Mouse (Mus musculus) CH12.LX (cell line): ENCODE data around the gene Klhl20. TPM values are rescaled to one million over a fixed set of nuclear protein-coding genes. Genes with fewer than 3 reads are reported as not detected.

Source experiments
- DNase-seq: peaks from one replicate; pipeline ENCODE4 v3.0.0-alpha.2; 2013; ENCODE audit errors: extremely low read depth
- H3K27ac ChIP-seq: 2 replicates; pipeline ENCODE4 v1.5.1; 2012; ENCODE audit warnings: low read depth, mild to moderate bottlenecking, control low read depth, moderate library complexity; ENCODE audit not compliant: insufficient read depth
- H3K27me3 ChIP-seq: replicated peaks from 2 replicates; pipeline ENCODE3; 2012; ENCODE audit warnings: inconsistent platforms
- H3K36me3 ChIP-seq, 2 experiments: replicated peaks in 1 of 2; 2 replicates each; pipeline versions ENCODE3 to v1.6.1; 2012; ENCODE audit warnings: inconsistent platforms in 1 of 2, low read length in 1 of 2, mild to moderate bottlenecking in 1 of 2, mixed read lengths in 1 of 2, moderate library complexity in 1 of 2; ENCODE audit not compliant: control insufficient read depth in 1 of 2, insufficient read depth in 1 of 2
- H3K4me1 ChIP-seq, 2 experiments: 2 replicates each; pipeline ENCODE4 v1.6.1; 2012; ENCODE audit warnings: inconsistent platforms in 1 of 2, moderate library complexity in 1 of 2; ENCODE audit not compliant: insufficient read depth in 2 of 2, control insufficient read depth in 1 of 2
- H3K4me2 ChIP-seq: 2 replicates; pipeline ENCODE4 v1.6.1; 2012; ENCODE audit warnings: low read depth, mild to moderate bottlenecking, control low read depth; ENCODE audit not compliant: poor library complexity, insufficient read depth, severe bottlenecking
- H3K4me3 ChIP-seq, 3 experiments: fragments of 150-350 bp in 1 of 3; sonication (generic) in 1 of 3; replicated peaks in 1 of 3; 2 replicates each; pipeline versions ENCODE3 to v1.5.1; 2011 to 2012; ENCODE audit warnings: low read depth in 2 of 3, low read length in 2 of 3, mild to moderate bottlenecking in 2 of 3, moderate library complexity in 2 of 3, control low read depth in 1 of 3, improper control_type of control experiment in 1 of 3, inconsistent platforms in 1 of 3, mixed read lengths in 1 of 3; ENCODE audit not compliant: poor library complexity in 1 of 3
- H3K79me2 ChIP-seq: replicated peaks from 2 replicates; pipeline ENCODE4 v1.6.1; 2012; ENCODE audit warnings: mild to moderate bottlenecking, moderate library complexity; ENCODE audit not compliant: control insufficient read depth, poor library complexity, insufficient read depth, severe bottlenecking; ENCODE audit errors: extremely low read depth
- H3K9ac ChIP-seq: 2 replicates; pipeline ENCODE4 v1.6.1; 2012; ENCODE audit warnings: low read depth, mild to moderate bottlenecking, control low read depth, moderate library complexity; ENCODE audit not compliant: insufficient read depth
- H3K9me3 ChIP-seq: replicated peaks from 2 replicates; pipeline ENCODE3; 2012; ENCODE audit warnings: low read length, inconsistent platforms, mixed read lengths
- CHD1 ChIP-seq: IDR thresholded peaks from 2 replicates; pipeline ENCODE4 v1.6.1; 2012; ENCODE audit warnings: low read depth, low read length, improper control_type of control experiment, inconsistent platforms
- CHD2 ChIP-seq: IDR thresholded peaks from 2 replicates; pipeline ENCODE4 v1.6.1; 2011; ENCODE audit warnings: low read length, improper control_type of control experiment
- CTCF ChIP-seq, 2 experiments: IDR thresholded peaks in 1 of 2; conservative IDR thresholded peaks in 1 of 2; 2 replicates each; pipeline ENCODE4 v1.5.1; 2011 to 2012; ENCODE audit warnings: low read depth in 2 of 2, low read length in 2 of 2, improper control_type of control experiment in 1 of 2, inconsistent platforms in 1 of 2, mild to moderate bottlenecking in 1 of 2, moderate library complexity in 1 of 2
- ELF1 ChIP-seq: IDR thresholded peaks from 2 replicates; pipeline ENCODE4 v1.6.1; 2014; ENCODE audit warnings: low read depth, mild to moderate bottlenecking, inconsistent platforms, low read length, improper control_type of control experiment
- IRF4 ChIP-seq: IDR thresholded peaks from 2 replicates; pipeline ENCODE4 v1.6.1; 2014; ENCODE audit warnings: low read depth, mild to moderate bottlenecking, inconsistent platforms, low read length, improper control_type of control experiment
- JUN ChIP-seq: IDR thresholded peaks from 2 replicates; pipeline ENCODE4 v1.6.1; 2011; ENCODE audit warnings: low read depth, mild to moderate bottlenecking, low read length, improper control_type of control experiment, moderate library complexity; ENCODE audit not compliant: insufficient read depth
- KAT2A ChIP-seq: IDR thresholded peaks from 2 replicates; pipeline ENCODE4 v1.6.1; 2012; ENCODE audit warnings: low read length, improper control_type of control experiment, inconsistent platforms; ENCODE audit not compliant: insufficient replicate concordance
- MAZ ChIP-seq: IDR thresholded peaks from 2 replicates; pipeline ENCODE4 v1.6.1; 2012; ENCODE audit warnings: low read depth, mild to moderate bottlenecking, inconsistent platforms, low read length, improper control_type of control experiment, moderate library complexity
- MEF2A ChIP-seq: IDR thresholded peaks from 2 replicates; pipeline ENCODE4 v1.6.1; 2014; ENCODE audit warnings: low read depth, mild to moderate bottlenecking, inconsistent platforms, low read length, improper control_type of control experiment, borderline replicate concordance
- MXI1 ChIP-seq: IDR thresholded peaks from 2 replicates; pipeline ENCODE4 v1.6.1; 2011; ENCODE audit warnings: mild to moderate bottlenecking, low read depth, low read length, improper control_type of control experiment
- NRF1 ChIP-seq: IDR thresholded peaks from 2 replicates; pipeline ENCODE4 v1.6.1; 2014; ENCODE audit warnings: low read depth, mild to moderate bottlenecking, inconsistent platforms, low read length, improper control_type of control experiment, moderate library complexity
- PAX5 ChIP-seq: IDR thresholded peaks from 2 replicates; pipeline ENCODE4 v1.6.1; 2012; ENCODE audit warnings: low read length, inconsistent platforms, mixed read lengths
- POLR2A ChIP-seq: IDR thresholded peaks from 2 replicates; pipeline ENCODE4 v1.6.1; 2011; ENCODE audit warnings: low read depth, mild to moderate bottlenecking, improper control_type of control experiment, low read length
- RAD21 ChIP-seq: IDR thresholded peaks from 2 replicates; pipeline ENCODE4 v1.6.1; 2011; ENCODE audit warnings: low read depth, mild to moderate bottlenecking, low read length, improper control_type of control experiment, moderate library complexity
- RCOR1 ChIP-seq: conservative IDR thresholded peaks from 2 replicates; pipeline ENCODE4 v1.6.1; 2012; ENCODE audit warnings: low read depth, mild to moderate bottlenecking, inconsistent platforms, low read length, improper control_type of control experiment
- TCF12 ChIP-seq: IDR thresholded peaks from 2 replicates; pipeline ENCODE4 v1.6.1; 2014; ENCODE audit warnings: low read depth, mild to moderate bottlenecking, inconsistent platforms, low read length, improper control_type of control experiment
- USF1 ChIP-seq: IDR thresholded peaks from 2 replicates; pipeline ENCODE4 v1.6.1; 2014; ENCODE audit warnings: low read depth, mild to moderate bottlenecking, inconsistent platforms, low read length, improper control_type of control experiment
- USF2 ChIP-seq: conservative IDR thresholded peaks from 2 replicates; pipeline ENCODE4 v1.6.1; 2011; ENCODE audit warnings: low read depth, low read length, improper control_type of control experiment
- ZNF384 ChIP-seq: IDR thresholded peaks from 2 replicates; pipeline ENCODE4 v1.6.1; 2012; ENCODE audit warnings: low read depth, low read length, improper control_type of control experiment, inconsistent platforms
- dilution Hi-C: fragments of 300-500 bp; cut with MboI; formaldehyde crosslinking; loops from 2 replicates; pipeline ENCODE4 v1.14.3; 2020; ENCODE audit warnings: low sequenced_read_pairs; ENCODE audit not compliant: extremely low pct_unique_long_range_greater_than_20kb, extremely low pct_ligation_motif_present
- in situ Hi-C: fragments of 300-500 bp; cut with MboI; formaldehyde crosslinking; loops from 3 replicates; pipeline ENCODE4 v1.14.3; 2019; ENCODE audit warnings: low sequenced_read_pairs, low pct_ligation_motif_present, low pct_unique_long_range_greater_than_20kb, mixed read lengths
- polyA plus RNA-seq: library from polyadenylated mRNA; unstranded; fragments of >175 nt; gene quantifications from 2 replicates; pipeline ENCODE4 v1.2.1, GENCODE M21; 2012; ENCODE audit warnings: low read depth; ENCODE audit not compliant: insufficient read length
- total RNA-seq, 2 experiments: library from RNA; depleted of rRNA; stranded (reverse); fragments of 300-350 nt in 1 of 2; fragments of >200 nt in 1 of 2; gene quantifications; 2 replicates each; pipeline ENCODE4 v1.2.3; 2012 to 2014

The Klhl20 gene
- total and polyA plus RNA-seq, 3 experiments, result 7.9 to 16.3 (median 8.3) TPM

DNA sequence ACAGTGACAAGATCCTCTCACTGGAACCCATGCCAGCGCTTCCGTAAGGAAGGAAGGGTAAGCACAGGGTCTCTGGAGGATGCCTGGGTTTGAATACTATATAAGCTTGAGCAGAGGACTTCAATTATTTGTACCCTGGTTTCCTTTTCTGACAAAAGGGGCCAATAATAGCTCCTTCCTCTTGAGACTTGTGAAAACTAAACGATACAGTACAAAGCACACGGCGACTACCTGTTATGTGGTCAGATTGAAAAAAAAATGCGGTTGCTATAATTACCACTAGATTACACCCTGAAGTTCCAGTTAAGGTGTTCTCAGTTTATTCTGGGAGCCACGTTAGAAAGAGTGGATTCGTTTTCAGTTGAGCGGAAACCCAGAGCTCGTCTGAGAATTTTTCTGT is 25.2 kb upstream of the Klhl20 start:
- peak; percentile 35; the same call in 1 of the 2 replicates for TF ChIP-seq ZNF384
- TF ChIP-seq IRF4, result no peak
- TF ChIP-seq POLR2A, result no peak
- no peak for TF ChIP-seq MEF2A
- TF ChIP-seq CHD1, result no peak
- in situ Hi-C loops (no loop called here), dilution Hi-C loops (no loop called here)
- no peaks in the 10 kb centered on the region for H3K27me3 ChIP-seq
- peak overlapping the region; percentile 21; the same call in 1 of the 2 replicates for H3K4me2 ChIP-seq
- DNase-seq, result no peak
- H3K9ac ChIP-seq, result no peak overlapping the region
- H3K27ac ChIP-seq, result no peak overlapping the region
- H3K79me2 ChIP-seq, result no peaks in the 10 kb centered on the region
- H3K4me3 ChIP-seq, result no peak overlapping the region
- H3K4me1 ChIP-seq, result 0 out of 4 replicates have a peak, but pooled peaks cover 0 to 4% of the 10 kb centered on the region in 2 experiments
- no peaks in the 10 kb centered on the region for H3K36me3 ChIP-seq
- H3K9me3 ChIP-seq, result no peaks in the 10 kb centered on the region

- in situ Hi-C loops, result no loop called here
- 0 out of 4 replicates have a peak, but pooled peaks cover 0 to 3% of the 10 kb centered on the region in 2 experiments for H3K4me1 ChIP-seq
- no peak overlapping the region for H3K4me3 ChIP-seq
- no peak overlapping the region for H3K4me2 ChIP-seq
- DNase-seq, result no peak
- H3K9ac ChIP-seq, result no peak overlapping the region; the same call in 1 of the 2 replicates
- no peaks in the 10 kb centered on the region for H3K36me3 ChIP-seq
- dilution Hi-C loops, result no loop called here
- TF ChIP-seq TCF12, result no peak
- TF ChIP-seq ELF1, result no peak
- TF ChIP-seq KAT2A, result no peak
- no peak for TF ChIP-seq CHD1
- TF ChIP-seq NRF1, result no peak
- TF ChIP-seq PAX5, result no peak
- no peak for TF ChIP-seq USF1
- no peak for TF ChIP-seq JUN
- no peak for TF ChIP-seq CTCF (conservative IDR thresholded peaks at IDR 0.05 in 1 of 2, IDR thresholded peaks at IDR 0.05 in 1 of 2; ENCODE audit: low read depth in 2 of 2, low read length in 2 of 2)
- TF ChIP-seq MAZ, result no peak
- no peak for TF ChIP-seq USF2
- TF ChIP-seq MXI1, result no peak
- no peak for TF ChIP-seq CHD2
- no peak for TF ChIP-seq RAD21
- no peak for TF ChIP-seq RCOR1
- TF ChIP-seq, all 38 proteins: peak for 0
- Histone ChIP-seq H3K27me3 (no peaks in the 10 kb centered on the region), H3K9me3 (no peaks in the 10 kb centered on the region), H3K79me2 (no peaks in the 10 kb centered on the region), H3K27ac (no peak overlapping the region)
Observed at GRCm38 (mm10) chr1:161151098-161151497, 19.8 kb upstream of the Klhl20 start.
